Mouse (Mus musculus): ENCODE data around the gene Tppp2.

The Tppp2 gene

DNA sequence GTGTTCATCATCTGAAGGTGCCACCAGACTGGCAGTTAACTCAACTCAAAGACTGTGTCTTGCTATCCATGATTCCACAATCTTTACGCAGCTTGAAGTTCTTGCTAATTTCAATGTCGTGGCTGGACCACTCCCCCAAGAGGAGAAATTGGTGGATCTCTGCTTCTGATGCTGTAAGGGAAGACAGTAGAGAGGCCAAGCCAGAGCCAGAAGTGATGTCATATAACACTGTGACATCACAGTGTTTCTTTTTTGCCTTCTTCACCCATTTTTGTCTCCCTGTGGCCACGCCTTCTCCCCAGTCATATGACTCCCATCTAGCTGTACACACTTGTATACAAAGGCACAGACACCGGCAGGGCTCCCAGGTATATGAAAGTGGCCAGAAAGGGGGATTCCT lies at the start of gene Tppp2:
Gene Tppp2 (plus strand): TSS at position 301 of the 400 bp plus-strand sequence.
- no peak for DNase-seq (ENCODE audit: low read depth, low spot score)

DNA sequence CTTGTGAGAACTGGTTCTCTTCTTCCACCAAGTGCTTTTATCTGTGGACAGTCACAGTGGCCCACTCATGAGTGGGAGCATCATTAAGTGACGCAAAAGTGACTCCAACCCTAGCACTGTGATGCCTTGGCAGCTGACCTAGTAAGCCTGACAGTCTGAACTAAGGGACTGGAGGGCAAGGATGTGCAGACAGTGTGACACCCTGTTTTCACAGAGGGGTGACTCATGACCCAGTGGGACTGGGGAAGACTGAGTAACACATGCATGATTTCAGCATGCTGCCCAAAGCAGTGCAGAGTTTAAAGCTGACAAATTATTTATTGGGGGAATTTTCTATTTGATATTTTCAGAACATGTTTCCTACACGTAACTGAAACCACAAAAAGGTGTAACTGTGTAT lies 47.5 kb upstream of the Tppp2 start:
- DNase-seq (ENCODE audit: low read depth, low spot score): no peak

DNA sequence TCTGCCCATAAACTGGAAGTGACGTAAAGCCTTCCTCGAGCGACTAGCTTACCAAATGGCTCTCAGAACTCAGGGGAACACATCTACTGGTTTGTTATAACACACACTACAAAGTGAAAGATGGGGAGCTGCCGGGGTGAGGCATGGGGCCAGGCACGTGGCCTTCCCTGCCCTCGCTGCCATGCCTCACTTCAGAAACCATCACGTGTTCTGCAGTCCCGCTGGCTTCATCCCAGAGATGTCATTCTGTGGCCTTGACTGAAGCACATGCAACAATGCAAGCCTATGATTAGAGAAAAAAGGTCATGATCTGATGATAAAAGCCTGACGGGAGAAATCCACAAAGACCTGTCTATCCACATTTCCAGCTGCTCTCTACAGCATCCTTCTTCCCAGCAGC lies 46.5 kb upstream of the Tppp2 start:
- DNase-seq (ENCODE audit: low read depth, low spot score): no peak

DNA sequence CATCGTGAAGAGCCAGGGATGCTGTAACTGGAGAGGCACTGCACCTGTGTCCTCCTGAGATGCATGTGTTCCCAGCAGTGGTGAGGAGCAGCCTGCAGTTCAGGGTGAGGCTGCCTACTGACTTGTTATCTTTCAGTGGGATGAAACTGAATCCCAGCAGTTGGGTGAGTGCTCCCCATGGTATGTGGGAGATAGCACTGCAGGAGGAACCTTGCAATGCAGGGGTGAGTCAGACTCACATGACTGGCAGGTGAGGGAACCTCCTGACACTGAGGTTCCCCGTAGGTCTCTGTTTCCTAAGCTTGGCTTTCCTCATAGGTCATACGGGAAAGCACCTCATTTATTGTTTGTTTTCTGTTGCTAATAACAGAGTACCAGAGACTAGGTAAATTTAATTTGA lies 40.7 kb upstream of the Tppp2 start:
- DNase-seq (ENCODE audit: low read depth, low spot score): no peak

DNA sequence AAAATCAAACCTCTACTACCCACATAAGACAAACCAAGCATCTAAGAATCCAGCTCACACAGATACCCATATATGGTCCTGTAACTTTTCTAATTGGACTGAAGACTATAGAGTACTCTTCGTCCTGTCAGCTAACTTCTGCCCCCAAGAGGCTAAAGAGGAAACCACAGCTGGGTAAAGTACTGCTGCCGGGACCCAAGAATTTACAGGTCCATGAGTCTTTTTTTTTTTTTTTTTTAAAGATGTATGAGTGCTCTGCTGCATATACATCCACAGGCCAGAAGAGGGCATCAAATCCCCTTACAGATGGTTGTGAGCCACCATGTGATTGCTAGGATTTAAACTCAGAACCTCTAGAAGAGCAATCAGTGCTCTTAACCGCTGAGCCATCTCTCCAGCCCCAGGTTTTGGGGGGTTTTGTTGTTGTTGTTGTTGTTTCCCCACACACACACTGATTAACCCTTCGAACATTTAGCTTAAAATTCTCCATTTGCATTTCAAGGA lies 34.6 kb upstream of the Tppp2 start:
- DNase-seq (ENCODE audit: low read depth, low spot score): peak; percentile 32

DNA sequence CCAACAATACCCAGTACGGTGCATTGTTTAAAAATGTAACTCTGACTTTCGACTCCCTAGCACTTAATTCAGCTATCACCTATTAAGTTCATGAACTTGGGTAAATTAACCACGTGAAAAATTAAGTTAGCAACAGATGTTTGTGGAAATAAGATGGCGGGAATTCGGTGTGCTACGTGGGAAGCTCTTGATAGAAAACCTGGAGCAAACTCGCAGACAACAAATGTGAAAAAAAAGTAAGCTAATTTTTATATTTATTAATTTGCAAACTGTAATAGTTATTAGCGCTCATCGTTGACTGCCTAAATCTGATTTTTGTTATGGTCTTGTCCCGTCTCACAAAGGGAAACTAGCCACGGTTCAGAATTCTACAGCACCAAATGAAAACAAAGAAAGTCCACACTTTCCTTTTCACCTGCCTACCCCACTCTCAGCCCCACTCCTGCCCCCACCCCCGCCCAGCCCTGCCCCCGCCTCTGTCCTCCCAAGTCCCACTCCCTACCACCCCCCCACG lies 34.1 kb upstream of the Tppp2 start:
- no peak for DNase-seq (ENCODE audit: low read depth, low spot score)

DNA sequence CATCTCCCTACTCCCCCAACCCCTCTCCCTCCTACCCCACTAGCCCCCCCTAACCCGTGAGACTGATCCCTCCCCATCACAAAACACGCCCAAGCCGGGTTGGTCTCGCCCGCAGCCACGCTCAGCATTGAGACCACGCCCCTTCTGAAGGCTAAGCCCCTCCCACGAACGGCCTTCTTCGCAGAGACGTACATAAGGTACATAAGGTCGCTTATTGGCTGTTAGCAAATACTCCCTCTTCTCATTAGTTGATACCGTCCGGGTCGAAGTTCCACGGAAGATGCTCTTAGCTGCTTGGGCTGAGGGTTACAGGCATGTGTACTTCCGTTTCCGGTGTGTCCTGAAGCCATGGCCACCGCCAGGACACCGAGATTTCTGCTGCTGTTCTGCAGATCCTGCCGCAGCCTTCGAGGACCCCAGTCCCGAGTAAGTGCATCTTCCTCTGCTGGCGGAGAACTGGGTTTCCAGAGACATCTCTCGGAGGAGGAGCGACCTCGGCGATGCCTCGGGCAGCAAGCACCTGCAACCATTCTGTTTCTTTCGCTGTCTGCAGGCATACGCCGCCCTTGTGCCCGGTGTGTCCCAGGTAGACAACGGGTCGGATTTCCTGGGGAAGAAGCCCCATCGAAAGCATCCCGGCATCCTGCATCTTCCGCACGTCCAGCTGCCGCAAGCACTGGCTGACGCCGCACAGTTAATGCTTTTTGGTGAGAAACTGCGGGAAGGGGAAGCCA lies 33.5 kb upstream of the Tppp2 start, which contains the start of gene Mettl17:
Gene Mettl17 (plus strand): TSS at position 245 of the 734 bp plus-strand sequence.
- peak; percentile 75 for DNase-seq (ENCODE audit: low read depth, low spot score)

DNA sequence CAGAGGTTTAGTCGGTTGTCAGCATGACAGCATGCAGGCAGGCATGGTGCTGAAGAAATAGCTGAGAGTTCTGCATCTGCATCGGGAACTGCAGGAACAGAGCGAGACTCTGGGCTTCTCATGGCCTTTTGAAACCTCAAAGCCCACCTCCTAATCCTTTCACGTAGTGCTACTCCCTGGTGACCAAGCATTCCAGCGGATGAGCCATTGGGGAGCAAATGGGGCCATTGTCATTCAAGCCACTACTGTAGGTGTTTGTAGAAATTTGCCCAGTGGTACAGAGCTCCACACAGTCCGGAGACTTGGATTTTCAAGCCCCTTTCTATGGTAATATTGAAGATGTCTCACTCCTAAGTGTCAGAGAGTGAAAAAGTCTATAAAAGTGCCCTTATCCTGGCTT lies 32.2 kb upstream of the Tppp2 start:
- no peak for DNase-seq (ENCODE audit: low read depth, low spot score)

DNA sequence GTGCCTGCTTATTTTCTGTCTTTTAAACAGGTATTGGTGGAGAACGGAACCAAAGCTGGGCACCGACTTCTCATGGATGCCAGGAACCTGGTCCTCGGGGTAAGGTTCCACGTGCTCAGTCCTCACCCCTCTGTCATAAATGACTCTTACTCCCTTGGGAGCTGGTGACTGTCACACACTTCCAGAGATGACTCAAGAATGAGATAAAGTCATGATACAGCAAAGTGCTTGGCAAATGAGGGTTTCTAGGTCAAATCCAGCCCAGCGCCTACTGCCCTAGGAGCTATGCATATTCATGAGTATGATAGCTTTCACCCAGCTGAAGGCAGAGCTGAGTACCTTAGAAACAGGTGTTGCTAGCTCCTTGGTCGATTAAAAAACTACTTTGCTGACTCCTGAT lies 28.4 kb upstream of the Tppp2 start:
- DNase-seq (ENCODE audit: low read depth, low spot score): no peak

DNA sequence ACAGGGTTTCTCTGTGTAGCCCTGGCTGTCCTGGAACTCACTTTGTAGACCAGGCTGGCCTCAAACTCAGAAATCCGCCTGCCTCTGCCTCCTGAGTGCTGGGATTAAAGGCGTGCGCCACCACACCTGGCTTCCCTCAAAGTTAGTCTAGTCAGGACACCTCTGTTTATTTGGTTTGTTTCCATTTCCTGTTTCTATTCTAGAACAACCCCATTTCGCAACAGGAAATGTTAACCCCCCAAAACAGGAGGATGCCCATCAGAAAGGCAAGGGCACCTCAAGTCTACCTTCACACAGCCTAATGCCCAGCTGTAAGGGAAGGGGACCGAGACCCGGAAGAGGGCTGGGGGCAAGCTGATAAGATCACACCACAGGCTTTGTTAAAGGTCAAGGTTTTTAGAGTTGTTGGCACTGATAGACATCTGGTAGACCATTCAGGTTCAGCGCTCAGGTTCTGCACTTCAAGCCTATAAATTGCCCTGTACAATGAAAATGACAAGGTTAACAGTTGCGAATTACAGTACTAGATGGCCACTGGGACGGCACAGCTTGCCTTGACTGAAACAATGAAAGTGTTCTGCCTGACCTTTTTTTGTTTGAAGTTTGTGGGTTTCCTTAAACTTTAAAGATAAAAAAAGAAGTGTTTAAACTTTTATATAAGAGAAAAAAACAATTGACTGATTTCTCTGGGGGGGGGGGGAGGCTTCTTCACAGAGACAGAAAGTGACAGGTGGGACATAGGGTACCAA lies 25.9 kb upstream of the Tppp2 start, which contains the start of gene Slc39a2:
Gene Slc39a2 (plus strand): TSS at position 699 of the 749 bp plus-strand sequence.
- no peak for DNase-seq (ENCODE audit: low read depth, low spot score)

DNA sequence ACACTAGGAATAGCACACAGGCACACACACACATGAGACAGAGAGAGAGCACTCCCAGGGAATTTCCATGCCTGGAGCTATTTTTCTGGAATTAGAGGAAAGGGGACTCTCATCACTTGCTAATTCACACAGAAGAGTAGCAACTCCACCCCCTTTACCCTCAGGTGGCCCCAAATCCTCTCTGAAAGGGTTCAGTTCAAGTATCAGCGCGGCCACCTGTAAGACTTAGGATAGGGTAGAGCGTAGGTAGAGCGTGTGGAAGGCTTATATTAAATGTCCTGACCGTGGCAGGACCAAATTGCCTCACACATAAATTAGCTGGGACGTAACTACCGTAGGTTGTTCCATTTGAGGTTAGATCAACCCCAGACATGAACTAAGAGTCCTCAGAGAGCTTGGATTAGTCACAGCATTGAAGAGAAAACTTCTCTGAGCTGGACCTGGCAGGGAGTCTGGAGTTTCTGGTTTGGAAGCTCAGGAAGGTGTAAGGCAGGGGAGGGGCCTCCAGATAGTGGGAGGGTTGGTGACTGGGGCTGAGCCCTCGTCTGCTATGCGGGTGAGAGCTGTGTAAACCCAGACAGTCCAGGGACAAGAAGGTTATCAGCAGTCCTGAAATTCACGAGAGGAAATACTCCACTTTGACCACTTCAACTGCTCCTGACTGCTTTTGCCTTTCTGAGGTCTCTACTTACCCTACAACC lies 25.0 kb upstream of the Tppp2 start:
- DNase-seq (ENCODE audit: low read depth, low spot score): no peak

DNA sequence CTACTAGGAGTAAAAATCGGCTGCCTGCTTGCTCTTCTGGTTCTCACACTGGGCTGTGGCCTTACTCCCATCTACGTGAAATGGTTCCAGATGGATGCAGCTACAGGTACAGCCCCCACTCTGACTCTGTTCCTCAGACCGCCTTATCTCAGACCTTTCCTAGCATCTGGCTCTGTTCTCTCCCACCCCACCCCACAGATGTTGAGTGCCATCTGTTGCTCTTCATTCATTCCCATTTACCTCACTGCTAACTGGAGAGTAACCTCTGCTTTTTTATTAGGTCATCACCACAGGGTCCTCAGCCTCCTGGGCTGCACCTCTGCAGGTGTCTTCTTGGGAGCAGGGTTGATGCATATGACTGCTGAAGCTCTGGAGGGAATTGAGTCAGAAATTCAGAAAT lies 24.4 kb upstream of the Tppp2 start:
- no peak for DNase-seq (ENCODE audit: low read depth, low spot score)

DNA sequence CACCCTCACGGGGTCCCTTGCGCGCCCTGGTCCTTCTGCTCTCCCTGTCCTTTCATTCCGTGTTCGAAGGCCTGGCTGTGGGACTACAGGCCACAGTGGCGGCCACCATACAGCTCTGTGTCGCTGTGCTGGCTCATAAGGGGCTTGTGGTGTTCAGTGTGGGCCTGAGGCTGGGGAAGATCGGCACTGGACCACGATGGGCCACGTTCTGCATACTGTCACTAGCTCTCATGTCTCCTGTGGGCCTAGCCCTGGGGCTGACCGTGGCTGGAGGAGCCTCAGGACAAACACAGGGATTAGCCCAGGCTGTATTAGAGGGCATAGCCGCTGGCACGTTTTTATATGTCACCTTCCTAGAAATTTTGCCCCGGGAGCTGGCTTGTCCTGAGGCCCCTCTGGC lies 23.2 kb upstream of the Tppp2 start:
- no peak for DNase-seq (ENCODE audit: low read depth, low spot score)

DNA sequence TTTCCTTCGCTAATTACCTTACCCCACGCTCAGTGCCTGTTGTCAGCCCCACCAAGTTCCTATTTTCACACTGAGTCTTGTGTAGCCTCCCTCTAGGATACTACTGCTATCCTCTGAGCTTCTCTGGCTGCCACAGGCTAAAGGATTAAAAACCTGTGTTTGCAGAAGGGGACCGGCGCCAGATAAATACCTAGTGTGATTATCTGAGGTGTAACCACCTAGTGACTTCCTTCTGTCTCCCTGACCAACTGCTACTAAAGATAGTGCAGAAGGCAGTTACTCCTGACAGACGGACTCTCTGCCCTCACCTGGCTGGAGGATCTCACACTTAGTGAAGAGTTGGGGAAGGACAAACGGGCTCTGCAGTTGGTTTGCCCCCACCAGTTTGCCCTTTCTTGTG lies 22.2 kb upstream of the Tppp2 start:
- no peak for DNase-seq (ENCODE audit: low read depth, low spot score)

DNA sequence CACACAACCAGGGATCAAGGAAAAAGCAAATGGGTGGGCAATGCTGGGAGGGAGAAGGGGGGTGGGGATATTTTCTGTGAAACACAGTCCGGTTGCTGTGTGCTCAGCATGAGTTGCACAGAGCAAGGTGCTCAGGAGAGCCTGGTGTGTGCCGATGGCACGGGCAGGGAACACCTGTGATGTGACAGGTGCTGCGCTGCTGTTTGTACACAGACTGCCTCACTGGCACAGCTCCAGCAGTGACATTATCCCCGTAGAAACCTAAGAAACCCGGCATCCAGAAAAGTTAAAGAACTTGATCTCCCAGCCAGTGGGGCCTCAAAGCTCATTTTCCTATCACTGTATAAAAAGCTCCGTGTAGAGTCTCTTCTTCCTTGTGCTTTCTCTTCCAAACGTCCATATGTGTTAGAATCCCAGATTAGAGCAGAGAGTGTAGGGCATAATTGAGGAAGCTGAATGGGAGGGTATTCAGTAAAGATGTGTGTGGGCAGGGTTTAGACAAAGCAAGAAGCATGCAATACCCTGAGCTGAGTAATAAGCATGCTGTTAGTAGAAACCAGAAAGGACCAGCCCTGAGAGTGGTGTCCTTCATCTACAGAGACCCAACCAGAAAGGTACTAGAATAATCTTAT lies 21.6 kb upstream of the Tppp2 start:
- no peak for DNase-seq (ENCODE audit: low read depth, low spot score)

DNA sequence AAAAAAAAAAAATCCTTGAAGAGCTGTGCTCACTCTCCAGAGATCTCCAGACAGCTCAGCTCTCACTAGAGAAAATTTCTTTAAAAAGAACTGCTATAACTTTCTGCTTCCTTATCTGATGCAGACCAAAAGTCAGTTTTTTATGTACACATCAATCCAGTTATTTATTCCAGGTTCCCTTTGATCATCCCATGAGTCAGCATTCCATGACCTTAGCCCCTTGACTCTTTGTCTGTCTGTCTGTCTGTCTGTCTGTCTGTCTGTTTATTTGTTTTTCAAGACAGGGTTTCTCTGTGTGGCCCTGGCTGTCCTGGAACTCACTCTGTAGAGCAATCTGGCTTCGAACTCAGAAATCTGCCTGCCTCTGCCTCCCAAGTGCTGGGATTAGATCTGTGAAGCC lies 18.9 kb upstream of the Tppp2 start:
- no peak for DNase-seq (ENCODE audit: low read depth, low spot score)

DNA sequence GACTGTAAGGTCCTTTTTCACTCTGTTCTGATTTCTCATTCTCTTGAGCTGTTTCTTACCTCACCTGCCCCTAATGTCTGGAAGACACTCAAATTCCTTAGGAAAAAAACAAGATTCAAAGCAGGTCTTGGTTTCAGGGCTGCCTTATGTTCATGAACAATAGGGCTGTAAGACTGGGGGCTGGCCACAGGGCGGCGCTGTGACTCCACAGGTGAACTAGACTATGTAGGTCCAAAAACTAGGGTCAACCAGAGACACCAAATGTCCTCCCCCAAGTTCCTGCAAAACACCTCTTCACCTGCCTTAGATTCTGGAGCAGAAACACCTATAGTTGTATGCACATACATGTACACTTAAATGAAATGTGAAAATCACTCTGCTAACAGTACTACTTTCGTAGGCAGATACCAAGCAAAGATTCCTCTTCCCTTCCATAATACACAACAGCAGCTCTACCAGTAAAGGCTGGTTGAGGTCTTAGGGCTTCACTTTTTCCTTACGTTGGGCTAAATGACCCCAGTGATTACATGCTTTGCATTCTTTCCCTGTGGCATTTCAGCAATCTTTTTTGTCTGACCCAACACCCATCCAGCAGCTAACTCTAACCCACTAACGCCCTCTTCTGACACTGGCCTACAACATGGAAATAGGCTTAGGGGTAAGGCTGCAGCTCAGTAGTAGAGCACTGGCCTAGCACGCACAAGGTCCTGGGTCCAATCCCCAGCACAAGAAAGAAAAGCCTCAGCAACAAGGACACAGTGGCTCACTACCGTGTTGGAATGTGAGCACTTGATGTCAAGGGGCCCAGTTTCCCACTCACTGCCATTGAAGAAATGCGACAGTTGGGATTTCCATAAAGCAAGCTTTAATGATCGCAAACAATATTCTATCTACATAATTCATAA lies 15.2 kb upstream of the Tppp2 start:
- DNase-seq (ENCODE audit: low read depth, low spot score): no peak

DNA sequence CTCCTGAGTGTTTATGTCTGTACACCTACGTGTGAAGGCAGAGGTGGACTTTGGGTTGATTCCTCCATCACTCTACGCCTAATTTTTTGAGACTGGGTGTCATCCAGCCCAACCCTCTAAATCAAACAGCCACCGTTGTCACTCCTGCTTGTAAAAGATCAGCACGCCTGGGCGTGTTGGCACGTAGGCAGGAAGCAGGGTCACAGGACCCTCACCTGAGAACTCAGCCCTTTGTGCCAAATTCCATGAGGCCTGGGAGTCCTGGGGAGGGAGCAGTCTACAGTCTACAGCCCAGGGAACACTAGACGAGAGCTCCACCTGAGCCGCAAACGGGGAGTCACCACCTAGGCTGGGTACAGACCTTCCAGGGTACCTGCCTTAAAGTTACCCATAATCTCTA lies 14.4 kb upstream of the Tppp2 start:
- DNase-seq (ENCODE audit: low read depth, low spot score): no peak

DNA sequence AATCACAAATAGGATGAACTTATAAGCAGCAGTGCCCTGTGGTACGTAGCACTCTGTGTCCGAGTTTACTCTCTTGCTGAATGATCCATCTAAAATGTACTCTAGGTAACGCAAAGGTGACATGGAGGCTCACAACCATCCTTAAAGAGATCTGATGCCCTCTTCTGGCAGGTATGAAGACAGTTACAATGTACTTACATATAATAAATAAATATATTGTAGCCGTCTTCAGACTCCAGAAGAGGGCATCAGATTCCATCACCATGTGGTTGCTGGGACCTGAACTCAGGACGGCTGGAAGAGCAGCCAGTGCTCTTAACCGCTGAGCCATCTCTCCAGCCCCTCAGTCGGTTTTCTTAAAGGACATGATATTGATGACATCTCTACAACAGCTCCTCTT lies 13.5 kb upstream of the Tppp2 start:
- no peak for DNase-seq (ENCODE audit: low read depth, low spot score)

DNA sequence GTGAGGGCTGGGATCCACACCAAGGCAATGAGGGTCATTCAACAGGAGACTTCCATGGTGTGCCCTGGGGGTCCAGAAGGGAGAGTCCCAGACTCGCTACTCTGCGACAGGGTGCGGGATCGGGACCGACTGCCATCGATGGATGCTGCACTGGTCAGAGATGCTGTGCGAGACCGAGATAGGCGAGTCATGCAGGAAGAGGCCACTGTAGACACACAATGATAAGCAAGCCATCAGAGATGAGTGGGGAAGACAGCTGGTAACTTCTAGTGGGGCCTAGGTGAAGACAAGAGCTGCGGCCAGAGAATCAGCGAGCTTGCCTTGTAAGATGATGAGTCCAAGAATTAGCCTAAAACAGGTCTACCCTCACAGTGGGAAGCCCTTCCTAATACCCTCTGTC lies 12.1 kb upstream of the Tppp2 start:
- DNase-seq (ENCODE audit: low read depth, low spot score): no peak

DNA sequence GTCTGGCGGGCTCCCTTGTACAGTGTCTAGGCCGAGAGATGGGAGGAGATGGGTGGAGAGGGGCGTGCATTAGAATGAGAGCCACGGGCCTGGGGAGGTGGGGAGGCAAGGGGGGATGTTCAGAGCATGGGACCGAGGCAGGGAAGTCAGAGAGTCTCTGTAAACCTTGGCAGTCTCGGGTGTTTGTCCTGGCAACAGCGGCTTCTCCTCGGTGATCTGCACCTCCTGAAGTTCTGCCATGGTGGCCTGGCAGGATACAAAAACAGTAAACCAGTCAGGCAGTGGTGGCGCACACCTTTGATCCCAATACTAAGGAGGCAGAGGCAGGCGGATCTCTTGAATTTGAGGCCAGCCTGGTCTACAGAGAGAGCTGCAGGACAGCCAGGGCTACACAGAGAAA lies 6.9 kb upstream of the Tppp2 start:
- no peak for DNase-seq (ENCODE audit: low read depth, low spot score)

Data from c-Kit-negative CD71-positive TER-119-positive erythroid progenitor cells, embryonic 14.5 days (primary cell).